Mouse (Mus musculus): ENCODE measurements at regions not wholly inside any gene's neighbourhood (a gene's known extent, or its start where the extent isn't known, plus 50 kb on each side); places are given as distances from the start of the nearest gene placed in this dataset.

DNA sequence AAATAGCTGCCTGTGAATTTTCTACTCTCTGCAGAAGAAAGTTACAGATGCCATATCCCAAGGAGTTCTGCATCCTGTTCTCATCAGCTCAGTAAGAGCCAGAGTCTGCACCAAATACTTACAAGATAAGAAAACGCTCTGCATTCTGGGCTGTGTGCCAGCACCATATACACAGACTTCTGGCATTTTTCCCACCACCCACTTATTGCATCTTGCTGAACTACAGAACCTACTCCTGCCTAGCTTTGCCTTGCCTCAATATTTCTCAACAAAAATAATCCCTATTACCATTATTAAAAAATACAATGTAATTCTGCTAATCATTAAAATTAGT is 69.0 kb downstream of the Gm21897 start:
- TF ChIP-seq CTCF (IDR thresholded peaks at IDR 0.05; ENCODE audit: borderline replicate concordance, insufficient read depth, low read length) (no peak), POLR2A (IDR thresholded peaks at IDR 0.05; ENCODE audit: low read depth, low read length) (no peak)
